ENCODE assay signal across 15 mouse cellular contexts in the genomic region with DNA sequence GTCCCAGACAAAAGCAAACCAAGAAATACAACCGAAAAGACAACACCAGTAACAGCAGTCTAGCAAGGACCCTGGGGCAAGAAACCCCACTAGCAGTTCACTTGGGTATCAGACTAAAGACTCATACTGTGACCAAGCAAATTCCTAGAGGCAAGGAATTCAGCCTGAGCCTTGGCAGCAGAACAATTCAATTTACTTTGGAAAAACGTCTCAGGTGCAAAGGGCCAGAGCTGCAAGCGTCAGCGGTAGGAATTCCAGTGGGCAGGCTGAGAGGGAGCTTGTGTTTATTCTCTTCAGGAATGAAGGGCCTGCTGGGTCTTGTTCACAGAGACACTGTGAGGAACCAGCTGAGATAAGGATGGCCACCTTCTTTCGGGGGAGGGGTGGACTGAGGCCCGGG. TPM values are rescaled to one million over a fixed set of nuclear protein-coding genes. Genes with fewer than 3 reads are reported as not detected.
DNase-seq lines count a peak whose midpoint lies in the region; ATAC-seq and TF ChIP-seq lines count a peak whose summit lies in the region.
"Had no signal": no experiment of that assay in that cellular context is flagged by ENCODE, and none has a peak within 500 bp of the region (broad histone marks: within the 10 kb centered on the region; RNA-seq: fewer than 3 reads in every experiment).

No protein-coding gene starts in this region.

- intact Hi-C loops in heart, postnatal 25 days (cut with DNase I), result no loop called here

- DNase-seq in heart, embryonic 10.5 days (ENCODE audit: low spot score), result no peak
- DNase-seq in heart, postnatal 25 days (ENCODE audit: low spot score), result no peak
- DNase-seq in urinary bladder, postnatal 14 days (ENCODE audit: low spot score), result peak; percentile 28
- DNase-seq in urinary bladder, postnatal 4 days (ENCODE audit: low spot score in 2 of 2), result no peak
- DNase-seq in kidney, postnatal 36 days, result peak; percentile 8 to 34
- no peak for DNase-seq in cerebellum, adult 2 months
- no peak for DNase-seq in layer of hippocampus, adult 8-10 months (ENCODE audit: low spot score in 2 of 2)
- DNase-seq: cerebellum, postnatal 10 days; thymus, postnatal 4 days had no signal

- H3K9me3 ChIP-seq in heart, embryonic 10.5 days, result no peaks in the 10 kb centered on the region
- no peaks in the 10 kb centered on the region for H3K9me3 ChIP-seq in midbrain, embryonic 13.5 days
- H3K9me3 ChIP-seq: forebrain, embryonic 13.5 days; hindbrain, embryonic 13.5 days; liver, embryonic 12.5 days had no signal

- no peak for TF ChIP-seq CTCF in cerebellum, adult 2 months (IDR thresholded peaks at IDR 0.05; ENCODE audit: borderline replicate concordance, insufficient read depth, low read depth, low read length)

- TF ChIP-seq POLR2A in cerebellum, adult 2 months (IDR thresholded peaks at IDR 0.05; ENCODE audit: borderline replicate concordance, insufficient read depth, low read length), result no peak

- WGBS in heart, embryonic 10.5 days, result 15% methylated on average over 6 of the region's 6 CpGs
- WGBS in cerebellum, adult 2 months, result 36% methylated on average over 6 of the region's 6 CpGs
- 25% methylated on average over 6 of the region's 6 CpGs for WGBS in midbrain, embryonic 13.5 days

- H3K27me3 ChIP-seq in heart, embryonic 10.5 days (ENCODE audit: insufficient read depth, poor library complexity, severe bottlenecking), result no peaks in the 10 kb centered on the region
- H3K27me3 ChIP-seq in cerebellum, adult 2 months (ENCODE audit: control insufficient read depth, insufficient read depth, low read length), result no peaks in the 10 kb centered on the region
- H3K27me3 ChIP-seq in midbrain, embryonic 13.5 days, result no peaks in the 10 kb centered on the region
- H3K27me3 ChIP-seq: forebrain, embryonic 13.5 days; hindbrain, embryonic 13.5 days; liver, embryonic 12.5 days had no signal

- no peak overlapping the region for H3K4me3 ChIP-seq in heart, embryonic 10.5 days
- no peak overlapping the region for H3K4me3 ChIP-seq in cerebellum, adult 2 months (replicated peaks; ENCODE audit: insufficient read depth, low read depth, low read length)
- H3K4me3 ChIP-seq in midbrain, embryonic 13.5 days (replicated peaks), result no peak overlapping the region
- H3K4me3 ChIP-seq: forebrain, embryonic 13.5 days; hindbrain, embryonic 13.5 days; layer of hippocampus, adult 2 months; liver, embryonic 12.5 days had no signal

- 0 out of 2 replicates have a peak overlapping the region, but pooled peaks have one; percentile 5 for H3K27ac ChIP-seq in heart, embryonic 10.5 days
- H3K27ac ChIP-seq in cerebellum, adult 2 months (ENCODE audit: insufficient read depth, low read length), result no peak overlapping the region
- no peak overlapping the region; the same call in 1 of the 2 replicates for H3K27ac ChIP-seq in midbrain, embryonic 13.5 days
- H3K27ac ChIP-seq: forebrain, embryonic 13.5 days; hindbrain, embryonic 13.5 days; layer of hippocampus, adult 2 months; liver, embryonic 12.5 days had no signal

- no peak for ATAC-seq in midbrain, embryonic 13.5 days
- ATAC-seq: forebrain, embryonic 13.5 days; liver, embryonic 12.5 days; midbrain, embryonic 16.5 days had no signal

- peaks cover 26% of the 10 kb centered on the region for H3K4me1 ChIP-seq in heart, embryonic 10.5 days
- no peaks in the 10 kb centered on the region for H3K4me1 ChIP-seq in cerebellum, adult 2 months (ENCODE audit: control insufficient read depth, insufficient read depth, low read length)
- peaks cover 18% of the 10 kb centered on the region for H3K4me1 ChIP-seq in midbrain, embryonic 13.5 days (replicated peaks)
- H3K4me1 ChIP-seq: forebrain, embryonic 13.5 days; liver, embryonic 12.5 days had no signal

- no peak overlapping the region for H3K4me2 ChIP-seq in midbrain, embryonic 13.5 days (replicated peaks)
- H3K4me2 ChIP-seq: forebrain, embryonic 13.5 days; hindbrain, embryonic 13.5 days; liver, embryonic 12.5 days had no signal

- H3K9ac ChIP-seq in midbrain, embryonic 13.5 days (replicated peaks), result no peak overlapping the region
- H3K9ac ChIP-seq: forebrain, embryonic 13.5 days; hindbrain, embryonic 13.5 days; liver, embryonic 12.5 days had no signal

- H3K36me3 ChIP-seq in heart, embryonic 10.5 days, result no peaks in the 10 kb centered on the region
- no peaks in the 10 kb centered on the region for H3K36me3 ChIP-seq in midbrain, embryonic 13.5 days
- H3K36me3 ChIP-seq: hindbrain, embryonic 13.5 days; liver, embryonic 12.5 days had no signal

RNA-seq across cellular contexts. Expression of gene Igfbp2, which starts 45.5 kb away (rescaled TPM):
- polyA plus RNA-seq in heart, embryonic 10.5 days (2016; fragmentation: Nextera tagmentation; extraction: Ambion mirVana), result 137 and 226 TPM in 2 replicates
- not detected for total RNA-seq in heart, postnatal 25 days (2021)
- polyA plus RNA-seq in cerebellum, adult 2 months (2012; rRNA removed), result 63.0 and 78.5 TPM in 2 replicates
- 294 and 385 TPM in 2 replicates for polyA plus RNA-seq in midbrain, embryonic 13.5 days (2015; fragmentation: Nextera tagmentation; extraction: Ambion mirVana)
- 10 to 100 TPM; 36.7 to 56.7 (median 47.3) TPM for total RNA-seq in layer of hippocampus, adult 8-10 months (2022)

Comparison
In these comparisons a context has a peak if more than half of its experiments do, and no peak if none do; other contexts are left out.
1. DNase-seq: peak in urinary bladder, postnatal 14 days (single experiment) and kidney, postnatal 36 days (2 of 2); none in heart, embryonic 10.5 days (single experiment), heart, postnatal 25 days (single experiment), urinary bladder, postnatal 4 days (0 of 2), cerebellum, adult 2 months (0 of 2) and layer of hippocampus, adult 8-10 months (0 of 2).